Mouse (Mus musculus): ENCODE data around the gene Cobl.

- TF ChIP-seq CTCF (IDR thresholded peaks at IDR 0.05; ENCODE audit: borderline replicate concordance, insufficient read depth, low read depth, low read length) (no peak), POLR2A (IDR thresholded peaks at IDR 0.05; ENCODE audit: borderline replicate concordance, insufficient read depth, low read length) (no peak)
Measured at GRCm38 (mm10) chr11:12350986-12351546, 113.7 kb downstream of the Cobl start.

Measured in cerebellum, adult 2 months (tissue).